Mouse (Mus musculus) CH12.LX (cell line): Measurements from ENCODE around the gene Clca3b. TPM values are rescaled to one million over a fixed set of nuclear protein-coding genes. Genes with fewer than 3 reads are reported as not detected.
"Not testable (repeated sequence)": the region's sequence is repeated elsewhere in the genome, so short reads cannot be mapped to it uniquely, and the experiment has no call there.

ENCODE experiments used
- DNase-seq: peaks from one replicate; pipeline ENCODE4 v3.0.0-alpha.2; 2013; ENCODE audit errors: extremely low read depth
- H3K27ac ChIP-seq: 2 replicates; pipeline ENCODE4 v1.5.1; 2012; ENCODE audit warnings: low read depth, mild to moderate bottlenecking, control low read depth, moderate library complexity; ENCODE audit not compliant: insufficient read depth
- H3K27me3 ChIP-seq: replicated peaks from 2 replicates; pipeline ENCODE3; 2012; ENCODE audit warnings: inconsistent platforms
- H3K36me3 ChIP-seq, 2 experiments: replicated peaks in 1 of 2; 2 replicates each; pipeline versions ENCODE3 to v1.6.1; 2012; ENCODE audit warnings: inconsistent platforms in 1 of 2, low read length in 1 of 2, mild to moderate bottlenecking in 1 of 2, mixed read lengths in 1 of 2, moderate library complexity in 1 of 2; ENCODE audit not compliant: control insufficient read depth in 1 of 2, insufficient read depth in 1 of 2
- H3K4me1 ChIP-seq, 2 experiments: 2 replicates each; pipeline ENCODE4 v1.6.1; 2012; ENCODE audit warnings: inconsistent platforms in 1 of 2, moderate library complexity in 1 of 2; ENCODE audit not compliant: insufficient read depth in 2 of 2, control insufficient read depth in 1 of 2
- H3K4me2 ChIP-seq: 2 replicates; pipeline ENCODE4 v1.6.1; 2012; ENCODE audit warnings: low read depth, mild to moderate bottlenecking, control low read depth; ENCODE audit not compliant: poor library complexity, insufficient read depth, severe bottlenecking
- H3K4me3 ChIP-seq, 3 experiments: fragments of 150-350 bp in 1 of 3; sonication (generic) in 1 of 3; replicated peaks in 1 of 3; 2 replicates each; pipeline versions ENCODE3 to v1.5.1; 2011 to 2012; ENCODE audit warnings: low read depth in 2 of 3, low read length in 2 of 3, mild to moderate bottlenecking in 2 of 3, moderate library complexity in 2 of 3, control low read depth in 1 of 3, improper control_type of control experiment in 1 of 3, inconsistent platforms in 1 of 3, mixed read lengths in 1 of 3; ENCODE audit not compliant: poor library complexity in 1 of 3
- H3K79me2 ChIP-seq: replicated peaks from 2 replicates; pipeline ENCODE4 v1.6.1; 2012; ENCODE audit warnings: mild to moderate bottlenecking, moderate library complexity; ENCODE audit not compliant: control insufficient read depth, poor library complexity, insufficient read depth, severe bottlenecking; ENCODE audit errors: extremely low read depth
- H3K9ac ChIP-seq: 2 replicates; pipeline ENCODE4 v1.6.1; 2012; ENCODE audit warnings: low read depth, mild to moderate bottlenecking, control low read depth, moderate library complexity; ENCODE audit not compliant: insufficient read depth
- H3K9me3 ChIP-seq: replicated peaks from 2 replicates; pipeline ENCODE3; 2012; ENCODE audit warnings: low read length, inconsistent platforms, mixed read lengths
- BHLHE40 ChIP-seq: IDR thresholded peaks from 2 replicates; pipeline ENCODE4 v1.6.1; 2011; ENCODE audit warnings: mild to moderate bottlenecking, low read depth, low read length, improper control_type of control experiment
- CTCF ChIP-seq, 2 experiments: IDR thresholded peaks in 1 of 2; conservative IDR thresholded peaks in 1 of 2; 2 replicates each; pipeline ENCODE4 v1.5.1; 2011 to 2012; ENCODE audit warnings: low read depth in 2 of 2, low read length in 2 of 2, improper control_type of control experiment in 1 of 2, inconsistent platforms in 1 of 2, mild to moderate bottlenecking in 1 of 2, moderate library complexity in 1 of 2
- EP300 ChIP-seq: IDR thresholded peaks from 2 replicates; pipeline ENCODE4 v1.6.1; 2011; ENCODE audit warnings: low read length, improper control_type of control experiment
- ETS1 ChIP-seq: conservative IDR thresholded peaks from 2 replicates; pipeline ENCODE4 v1.6.1; 2012; ENCODE audit warnings: low read depth, mild to moderate bottlenecking, inconsistent platforms, low read length, improper control_type of control experiment, moderate library complexity
- HCFC1 ChIP-seq: IDR thresholded peaks from 2 replicates; pipeline ENCODE4 v1.6.1; 2012; ENCODE audit warnings: low read depth, mild to moderate bottlenecking, inconsistent platforms, low read length, improper control_type of control experiment
- KAT2A ChIP-seq: IDR thresholded peaks from 2 replicates; pipeline ENCODE4 v1.6.1; 2012; ENCODE audit warnings: low read length, improper control_type of control experiment, inconsistent platforms; ENCODE audit not compliant: insufficient replicate concordance
- MAX ChIP-seq: IDR thresholded peaks from 2 replicates; pipeline ENCODE4 v1.6.1; 2011; ENCODE audit warnings: low read length, improper control_type of control experiment
- MAZ ChIP-seq: IDR thresholded peaks from 2 replicates; pipeline ENCODE4 v1.6.1; 2012; ENCODE audit warnings: low read depth, mild to moderate bottlenecking, inconsistent platforms, low read length, improper control_type of control experiment, moderate library complexity
- MEF2A ChIP-seq: IDR thresholded peaks from 2 replicates; pipeline ENCODE4 v1.6.1; 2014; ENCODE audit warnings: low read depth, mild to moderate bottlenecking, inconsistent platforms, low read length, improper control_type of control experiment, borderline replicate concordance
- MXI1 ChIP-seq: IDR thresholded peaks from 2 replicates; pipeline ENCODE4 v1.6.1; 2011; ENCODE audit warnings: mild to moderate bottlenecking, low read depth, low read length, improper control_type of control experiment
- NELFE ChIP-seq: IDR thresholded peaks from 2 replicates; pipeline ENCODE4 v1.6.1; 2011; ENCODE audit warnings: low read depth, low read length, improper control_type of control experiment
- PAX5 ChIP-seq: IDR thresholded peaks from 2 replicates; pipeline ENCODE4 v1.6.1; 2012; ENCODE audit warnings: low read length, inconsistent platforms, mixed read lengths
- POLR2AphosphoS2 ChIP-seq: IDR thresholded peaks from 2 replicates; pipeline ENCODE4 v1.6.1; 2011; ENCODE audit warnings: low read depth, low read length, improper control_type of control experiment
- RAD21 ChIP-seq: IDR thresholded peaks from 2 replicates; pipeline ENCODE4 v1.6.1; 2011; ENCODE audit warnings: low read depth, mild to moderate bottlenecking, low read length, improper control_type of control experiment, moderate library complexity
- SMC3 ChIP-seq: IDR thresholded peaks from 2 replicates; pipeline ENCODE4 v1.6.1; 2011; ENCODE audit warnings: low read depth, low read length, improper control_type of control experiment
- UBTF ChIP-seq: IDR thresholded peaks from 2 replicates; pipeline ENCODE4 v1.6.1; 2012; ENCODE audit warnings: low read depth, mild to moderate bottlenecking, inconsistent platforms, low read length, improper control_type of control experiment, moderate library complexity
- USF2 ChIP-seq: conservative IDR thresholded peaks from 2 replicates; pipeline ENCODE4 v1.6.1; 2011; ENCODE audit warnings: low read depth, low read length, improper control_type of control experiment
- ZKSCAN1 ChIP-seq: IDR thresholded peaks from 2 replicates; pipeline ENCODE4 v1.6.1; 2012; ENCODE audit warnings: low read depth, inconsistent platforms, low read length, improper control_type of control experiment, borderline replicate concordance
- dilution Hi-C: fragments of 300-500 bp; cut with MboI; formaldehyde crosslinking; loops from 2 replicates; pipeline ENCODE4 v1.14.3; 2020; ENCODE audit warnings: low sequenced_read_pairs; ENCODE audit not compliant: extremely low pct_unique_long_range_greater_than_20kb, extremely low pct_ligation_motif_present
- in situ Hi-C: fragments of 300-500 bp; cut with MboI; formaldehyde crosslinking; loops from 3 replicates; pipeline ENCODE4 v1.14.3; 2019; ENCODE audit warnings: low sequenced_read_pairs, low pct_ligation_motif_present, low pct_unique_long_range_greater_than_20kb, mixed read lengths
- polyA plus RNA-seq: library from polyadenylated mRNA; unstranded; fragments of >175 nt; gene quantifications from 2 replicates; pipeline ENCODE4 v1.2.1, GENCODE M21; 2012; ENCODE audit warnings: low read depth; ENCODE audit not compliant: insufficient read length
- total RNA-seq, 2 experiments: library from RNA; depleted of rRNA; stranded (reverse); fragments of 300-350 nt in 1 of 2; fragments of >200 nt in 1 of 2; gene quantifications; 2 replicates each; pipeline ENCODE4 v1.2.3; 2012 to 2014

Clca3b gene
- total and polyA plus RNA-seq, 3 experiments: not detected

- H3K9me3 ChIP-seq: no peaks in the 10 kb centered on the region
- no peaks in the 10 kb centered on the region for H3K4me1 ChIP-seq
- H3K4me3 ChIP-seq: no peak overlapping the region
- no peak overlapping the region for H3K9ac ChIP-seq
- in situ Hi-C loops (no loop called here), dilution Hi-C loops (no loop called here)
- H3K27me3 ChIP-seq: no peaks in the 10 kb centered on the region
- no peaks in the 10 kb centered on the region for H3K36me3 ChIP-seq
- H3K4me2 ChIP-seq: no peak overlapping the region
- peak in 1 of 2 experiments; percentile 54; a peak in 3 of 4 replicates for TF ChIP-seq CTCF (conservative IDR thresholded peaks at IDR 0.05 in 1 of 2, IDR thresholded peaks at IDR 0.05 in 1 of 2; ENCODE audit: low read depth in 2 of 2, low read length in 2 of 2)
- no peak for TF ChIP-seq ETS1
- TF ChIP-seq SMC3: peak; percentile 30
- no peaks in the 10 kb centered on the region for H3K79me2 ChIP-seq
- no peak for DNase-seq
- H3K27ac ChIP-seq: no peak overlapping the region
Measured at GRCm38 (mm10) chr3:144811821-144812220, 37.3 kb downstream of the Clca3b start.

DNA sequence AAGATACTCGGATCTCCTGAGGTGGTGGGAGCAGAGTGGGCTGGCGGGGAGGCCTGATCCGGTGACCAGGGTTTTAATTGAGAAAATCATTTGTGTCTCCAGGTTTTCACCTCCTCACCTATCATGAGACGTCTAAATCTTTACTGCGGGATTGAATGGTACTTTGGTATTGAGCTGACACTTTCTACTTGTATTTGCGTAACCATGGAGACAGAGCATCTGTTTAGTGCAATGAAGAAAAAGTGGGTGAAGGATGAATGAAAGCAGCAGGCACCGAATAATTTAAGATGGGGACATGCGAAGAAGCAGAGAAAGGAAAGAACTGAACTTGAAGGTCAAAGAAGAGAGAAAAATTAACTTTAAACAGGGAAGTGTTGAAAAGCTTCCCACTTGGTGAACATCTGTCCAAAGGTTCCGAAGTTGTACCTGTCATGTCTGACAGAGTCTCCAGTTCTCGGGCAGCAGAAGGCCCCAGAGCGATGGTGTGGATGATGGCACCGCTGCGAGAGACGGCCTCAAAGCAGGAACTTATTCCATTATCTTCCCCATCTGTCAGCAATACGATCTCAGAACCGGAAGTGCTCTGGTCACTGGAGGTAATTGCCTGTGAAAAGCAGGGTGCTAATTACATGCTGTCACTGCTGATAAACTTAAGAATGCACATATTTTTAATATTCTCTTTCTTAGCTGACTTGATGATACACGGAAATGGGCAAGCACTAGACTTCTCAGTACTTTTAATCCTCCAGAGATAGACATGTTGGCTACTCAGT is 40.8 kb downstream of the Clca3b start:
- H3K9me3 ChIP-seq, H3K36me3 ChIP-seq, DNase-seq, H3K79me2 ChIP-seq, H3K27me3 ChIP-seq, in situ Hi-C loops, H3K27ac ChIP-seq, dilution Hi-C loops, H3K4me2 ChIP-seq, H3K4me1 ChIP-seq, H3K9ac ChIP-seq, H3K4me3 ChIP-seq: not testable (repeated sequence)

GRCm38 (mm10) chr3:144806626-144807025 is 42.5 kb downstream of the Clca3b start:
- in situ Hi-C loops, H3K4me1 ChIP-seq, H3K36me3 ChIP-seq, H3K9me3 ChIP-seq, H3K27ac ChIP-seq, H3K79me2 ChIP-seq, H3K27me3 ChIP-seq, DNase-seq, dilution Hi-C loops, H3K4me3 ChIP-seq, H3K4me2 ChIP-seq, H3K9ac ChIP-seq: not testable (repeated sequence)

- no peak overlapping the region for H3K4me3 ChIP-seq
- no peak overlapping the region for H3K9ac ChIP-seq
- H3K4me2 ChIP-seq: no peak overlapping the region
- peak; percentile 82 for DNase-seq
- no peaks in the 10 kb centered on the region for H3K36me3 ChIP-seq
- no peaks in the 10 kb centered on the region for H3K4me1 ChIP-seq
- no peaks in the 10 kb centered on the region for H3K79me2 ChIP-seq
- H3K9me3 ChIP-seq: no peaks in the 10 kb centered on the region
- H3K27ac ChIP-seq: no peak overlapping the region
- H3K27me3 ChIP-seq: no peaks in the 10 kb centered on the region
- dilution Hi-C loops (no loop called here), in situ Hi-C loops (no loop called here)
- TF ChIP-seq BHLHE40: no peak
- TF ChIP-seq HCFC1: no peak
- no peak for TF ChIP-seq EP300
- no peak for TF ChIP-seq MAZ
- no peak for TF ChIP-seq USF2
- TF ChIP-seq MAX: no peak
- no peak for TF ChIP-seq MEF2A
- peak; percentile 67 to 82 for TF ChIP-seq CTCF (conservative IDR thresholded peaks at IDR 0.05 in 1 of 2, IDR thresholded peaks at IDR 0.05 in 1 of 2; ENCODE audit: low read depth in 2 of 2, low read length in 2 of 2)
- no peak for TF ChIP-seq POLR2AphosphoS2
- no peak for TF ChIP-seq KAT2A
- TF ChIP-seq NELFE: no peak
- no peak for TF ChIP-seq ZKSCAN1
- TF ChIP-seq MXI1: no peak
- TF ChIP-seq PAX5: no peak
- TF ChIP-seq RAD21: peak; percentile 73
- TF ChIP-seq UBTF: no peak
- peak; percentile 73 for TF ChIP-seq SMC3
Measured at GRCm38 (mm10) chr3:144801861-144802260, 47.3 kb downstream of the Clca3b start.
